Mouse (Mus musculus) neutrophil, adult 65 days (primary cell): Measurements from ENCODE around the gene Cfc1. TPM values are rescaled to one million over a fixed set of nuclear protein-coding genes. Genes with fewer than 3 reads are reported as not detected.

Source experiments
- total RNA-seq: library from RNA; stranded (reverse); gene quantifications from 2 replicates; pipeline ENCODE4 v1.2.4, GENCODE M21; 2023

Gene Cfc1
- not detected in 2 replicates for total RNA-seq

GRCm38 (mm10) chr1:34535043-34535698, at the start of gene Cfc1:
Gene Cfc1 (plus strand): TSS chr1:34535648.

GRCm38 (mm10) chr1:34560843-34561242, 25.4 kb downstream of the Cfc1 start, which contains the start of gene Prss40:
Gene Prss40 (minus strand): TSS chr1:34560943.

DNA sequence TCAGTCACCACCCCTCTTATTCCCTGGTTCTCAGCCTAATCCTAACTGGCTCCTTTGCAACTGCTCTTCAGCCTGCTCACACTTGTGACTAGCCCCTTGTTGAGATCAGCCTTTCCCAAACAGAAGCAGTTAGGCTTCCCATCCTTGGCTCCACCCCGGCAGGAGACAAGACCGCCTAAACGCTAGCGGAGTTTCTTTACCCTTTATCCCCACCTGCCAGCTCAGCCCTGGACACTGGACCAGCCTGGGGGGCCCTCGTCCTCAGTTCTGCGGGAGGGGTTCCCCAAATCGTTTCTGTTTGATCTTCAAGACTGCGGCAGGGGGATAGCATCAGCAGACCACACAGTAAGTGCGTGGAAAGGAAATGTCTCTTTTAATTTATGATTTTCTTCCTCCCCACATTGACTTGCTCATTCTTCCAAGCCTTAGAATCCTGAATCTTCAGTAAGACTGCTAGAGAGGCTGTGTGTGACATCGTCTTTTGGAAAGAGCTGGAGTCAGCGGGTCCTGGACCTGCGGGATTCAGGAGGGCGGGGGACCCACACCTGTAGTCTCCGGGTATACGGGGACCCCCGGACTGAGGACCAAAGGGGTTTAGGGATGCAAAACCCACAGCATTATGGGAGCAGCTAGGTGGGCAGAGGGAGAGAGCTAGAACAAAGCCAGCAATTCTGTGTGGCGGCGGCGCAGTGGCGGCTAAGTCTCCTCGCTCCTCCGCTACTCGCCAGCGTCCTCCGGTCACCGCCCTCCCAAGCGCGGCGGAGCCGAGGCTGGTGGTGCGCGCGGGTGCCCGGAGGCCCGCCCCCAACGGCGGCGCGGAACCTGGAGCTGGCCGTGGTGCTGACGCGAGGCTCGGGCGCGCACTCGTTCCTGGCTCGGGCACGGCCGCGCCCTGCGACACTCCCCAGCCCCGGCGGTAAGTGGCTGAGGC, 43.7 kb downstream of the Cfc1 start, which contains the start of gene Amer3:
Amer3 (plus strand) TSS at position 807 of the 931 bp plus-strand sequence.

Other genes starting within 250 kb of the Cfc1 start
- gene Ccdc115, start 96.0 kb upstream of the Cfc1 start, total RNA-seq, result 15.5 and 17.9 TPM in 2 replicates
- gene Imp4, start 95.8 kb upstream of the Cfc1 start, total RNA-seq, result 35.7 and 47.1 TPM in 2 replicates
- gene Ptpn18, start 75.9 kb upstream of the Cfc1 start, total RNA-seq, result 87.3 and 97.0 TPM in 2 replicates
- not detected in 2 replicates for gene Prss39, start 37.2 kb upstream of the Cfc1 start, total RNA-seq
- gene Prss40, start 25.3 kb downstream of the Cfc1 start, total RNA-seq, result not detected in 2 replicates
- gene Amer3, start 44.0 kb downstream of the Cfc1 start, total RNA-seq, result not detected in 2 replicates